Mouse (Mus musculus) heart, adult 18-20 months (tissue): ENCODE results near the gene Mtap. TPM values are rescaled to one million over a fixed set of nuclear protein-coding genes. Genes with fewer than 3 reads are reported as not detected.

Experiments
- DNase-seq, 2 experiments: peaks; one replicate each; pipeline ENCODE4 v3.0.0; 2021 to 2022; ENCODE audit warnings: mixed read lengths in 1 of 2
- total RNA-seq, 2 experiments: library from RNA; stranded (reverse); gene quantifications; 2 replicates each; pipeline ENCODE4 v1.2.3; 2021

The Mtap gene
- total RNA-seq, 2 experiments from 2014 or later, result 19.9 to 21.4 TPM

GRCm38 (mm10) chr4:89137542-89138360, 829 bp downstream of the Mtap start:
- DNase-seq, result peak; percentile 69 to 70

GRCm38 (mm10) chr4:89138361-89138651, 1.4 kb downstream of the Mtap start:
- no peak for DNase-seq

- peak; percentile 84 to 86 for DNase-seq
These were observed 3.9 kb downstream of the Mtap start for GRCm38 (mm10) chr4:89140832-89141231.

- DNase-seq, result peak; percentile 74 to 87
These were observed 8.5 kb downstream of the Mtap start for GRCm38 (mm10) chr4:89145409-89145808.

GRCm38 (mm10) chr4:89146291-89146690, 9.4 kb downstream of the Mtap start:
- peak in 1 of 2 experiments; percentile 51 for DNase-seq

- no peak for DNase-seq
These were observed 12.3 kb downstream of the Mtap start for GRCm38 (mm10) chr4:89149261-89149660.

GRCm38 (mm10) chr4:89161389-89161788, 24.5 kb downstream of the Mtap start:
- no peak for DNase-seq

GRCm38 (mm10) chr4:89162496-89162895, 25.6 kb downstream of the Mtap start:
- no peak for DNase-seq

- DNase-seq, result no peak
These were observed 26.7 kb downstream of the Mtap start for GRCm38 (mm10) chr4:89163613-89164012.

- DNase-seq, result no peak
These were observed 27.8 kb downstream of the Mtap start for GRCm38 (mm10) chr4:89164681-89165080.

GRCm38 (mm10) chr4:89168877-89169276, 32.0 kb downstream of the Mtap start:
- no peak for DNase-seq

GRCm38 (mm10) chr4:89169739-89170138, 32.8 kb downstream of the Mtap start:
- no peak for DNase-seq

- no peak for DNase-seq
These were observed 34.0 kb downstream of the Mtap start for GRCm38 (mm10) chr4:89170931-89171330.

GRCm38 (mm10) chr4:89172873-89173605, 36.1 kb downstream of the Mtap start:
- DNase-seq, result peak; percentile 52 to 79

GRCm38 (mm10) chr4:89177514-89178307, 40.8 kb downstream of the Mtap start:
- no peak for DNase-seq

GRCm38 (mm10) chr4:89180121-89180520, 43.2 kb downstream of the Mtap start:
- DNase-seq, result no peak

- no peak for DNase-seq
These were observed 44.7 kb downstream of the Mtap start for GRCm38 (mm10) chr4:89181656-89182055.

- no peak for DNase-seq
These were observed 45.6 kb downstream of the Mtap start for GRCm38 (mm10) chr4:89182486-89182885.

GRCm38 (mm10) chr4:89195481-89195880, 58.6 kb downstream of the Mtap start:
- no peak for DNase-seq

GRCm38 (mm10) chr4:89197128-89197527, 60.2 kb downstream of the Mtap start:
- DNase-seq, result no peak

GRCm38 (mm10) chr4:89200806-89201205, 63.9 kb downstream of the Mtap start:
- DNase-seq, result no peak

GRCm38 (mm10) chr4:89209310-89209709, 72.4 kb downstream of the Mtap start:
- no peak for DNase-seq

- DNase-seq, result no peak
These were observed 73.4 kb downstream of the Mtap start for GRCm38 (mm10) chr4:89210314-89210713.
